In the genomic region with DNA sequence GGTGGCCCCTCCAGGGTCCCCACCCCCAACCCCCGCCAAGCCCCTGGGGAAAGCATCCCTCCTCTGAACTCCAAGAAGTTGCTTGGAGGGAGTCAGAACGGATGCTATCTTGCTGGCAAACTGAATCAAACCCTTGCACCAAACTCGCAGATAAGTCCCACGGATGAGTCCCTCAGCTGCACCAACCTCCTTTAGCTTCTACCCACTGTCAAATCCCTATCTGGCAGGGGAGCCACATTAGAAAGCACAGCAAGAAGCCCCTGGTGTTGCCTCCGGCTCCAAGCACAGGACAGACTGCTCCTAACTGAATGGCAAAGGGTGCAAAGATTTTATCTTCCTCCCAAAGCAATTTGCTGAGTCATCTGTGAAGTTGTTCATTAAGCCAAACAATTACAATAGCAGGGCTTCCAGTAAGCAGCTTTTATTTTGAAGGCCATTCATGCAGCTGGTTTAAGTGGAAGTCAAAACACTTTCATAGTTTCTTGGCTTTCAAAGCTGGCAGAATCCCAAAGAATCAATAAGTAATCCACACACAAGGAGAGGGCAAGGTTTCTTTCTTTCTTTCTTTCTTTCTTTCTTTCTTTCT, we compare ENCODE assay signal across 14 mouse cellular contexts. TPM values are rescaled to one million over a fixed set of nuclear protein-coding genes. Genes with fewer than 3 reads are reported as not detected.
A peak's percentile ranks its signal among the peaks of the same experiment; 100 is the strongest.
DNase-seq lines count a peak whose midpoint lies in the region; ATAC-seq and TF ChIP-seq lines count a peak whose summit lies in the region.
"Had no signal": no experiment of that assay in that cellular context is flagged by ENCODE, and none has a peak within 500 bp of the region (broad histone marks: within the 10 kb centered on the region; RNA-seq: fewer than 3 reads in every experiment).

No protein-coding gene starts in this region.

- no peak overlapping the region for H3K27ac ChIP-seq in heart, embryonic 11.5 days (ENCODE audit: low read depth, low read length)
- no peak overlapping the region for H3K27ac ChIP-seq in heart, postnatal 0 days (ENCODE audit: low read depth)
- H3K27ac ChIP-seq: liver, embryonic 15.5 days; neural tube, embryonic 12.5 days had no signal

- H3K79me2 ChIP-seq in myocyte (ENCODE audit: control insufficient read depth, insufficient read depth), result no peaks in the 10 kb centered on the region

- no peak overlapping the region for H3K4me2 ChIP-seq in heart, embryonic 11.5 days
- H3K4me2 ChIP-seq in heart, postnatal 0 days (ENCODE audit: low read depth, low read length), result no peak overlapping the region
- peak overlapping the region; percentile 57 for H3K4me2 ChIP-seq in myocyte (ENCODE audit: low read depth)
- H3K4me2 ChIP-seq: liver, embryonic 15.5 days had no signal

- TF ChIP-seq POLR2A in myocyte (IDR thresholded peaks at IDR 0.05; ENCODE audit: insufficient read length, low read depth), result no peak

- H3K36me3 ChIP-seq in heart, embryonic 11.5 days (ENCODE audit: control insufficient read depth, insufficient read depth, low read length), result no peaks in the 10 kb centered on the region
- no peaks in the 10 kb centered on the region for H3K36me3 ChIP-seq in heart, postnatal 0 days (replicated peaks; ENCODE audit: control insufficient read depth, insufficient read depth, low read length)
- no peaks in the 10 kb centered on the region for H3K36me3 ChIP-seq in myocyte (ENCODE audit: control insufficient read depth, insufficient read depth)
- H3K36me3 ChIP-seq: liver, embryonic 15.5 days; neural tube, embryonic 12.5 days had no signal

- TF ChIP-seq CTCF in heart, postnatal 0 days (IDR thresholded peaks at IDR 0.05; ENCODE audit: low read depth), result no peak

- ATAC-seq in heart, embryonic 11.5 days (replicated peaks; ENCODE audit: insufficient number of reproducible peaks, low FRiP score, low TSS enrichment), result no peak
- no peak for ATAC-seq in heart, postnatal 0 days (ENCODE audit: insufficient read depth, low read depth)

- peaks cover 13% of the 10 kb centered on the region for H3K27me3 ChIP-seq in heart, embryonic 11.5 days (ENCODE audit: control insufficient read depth, insufficient read depth, low read length)
- H3K27me3 ChIP-seq in heart, postnatal 0 days (ENCODE audit: control insufficient read depth, insufficient read depth, low read length), result peaks cover 13% of the 10 kb centered on the region
- H3K27me3 ChIP-seq in myocyte (ENCODE audit: control insufficient read depth, insufficient read depth, insufficient read length), result no peaks in the 10 kb centered on the region

- H3K4me3 ChIP-seq in heart, embryonic 11.5 days (ENCODE audit: low read depth, low read length), result no peak overlapping the region
- no peak overlapping the region for H3K4me3 ChIP-seq in heart, postnatal 0 days (ENCODE audit: low read depth, low read length)
- H3K4me3 ChIP-seq in myocyte, result no peak overlapping the region
- H3K4me3 ChIP-seq: liver, embryonic 15.5 days had no signal

- no peak overlapping the region for H3ac ChIP-seq in myocyte (ENCODE audit: control insufficient read depth, insufficient read length)

- WGBS in heart, embryonic 11.5 days (ENCODE audit: insufficient replicate concordance), result 26% methylated on average over 5 of the region's 5 CpGs
- 37% methylated on average over 5 of the region's 5 CpGs for WGBS in heart, postnatal 0 days

- 0 out of 2 replicates have a peak, but pooled peaks cover 8% of the 10 kb centered on the region for H3K4me1 ChIP-seq in heart, embryonic 11.5 days (ENCODE audit: control insufficient read depth, insufficient read depth, low read length)
- H3K4me1 ChIP-seq in heart, postnatal 0 days (ENCODE audit: control insufficient read depth, insufficient read depth), result peaks cover 13% of the 10 kb centered on the region; the same call in 1 of the 2 replicates
- H3K4me1 ChIP-seq: liver, embryonic 15.5 days had no signal

- H3K9ac ChIP-seq in heart, embryonic 11.5 days (ENCODE audit: low read depth, low read length), result no peak overlapping the region
- H3K9ac ChIP-seq in heart, postnatal 0 days (replicated peaks; ENCODE audit: low read depth, low read length), result no peak overlapping the region
- H3K9ac ChIP-seq: liver, embryonic 15.5 days; neural tube, embryonic 12.5 days had no signal

- TF ChIP-seq EP300 in heart, postnatal 0 days (IDR thresholded peaks at IDR 0.05; ENCODE audit: low read depth), result no peak

- DNase-seq in heart, adult 11 months, result peak; percentile 93
- DNase-seq in ovary, postnatal 14 days (ENCODE audit: low spot score), result peak; percentile 9
- DNase-seq in ovary, postnatal 10 days (ENCODE audit: low spot score), result no peak
- DNase-seq in heart, postnatal 0 days (ENCODE audit: low spot score), result peak; percentile 7
- no peak for DNase-seq in cerebellum, adult 11-12 months
- no peak for DNase-seq in cerebellum, postnatal 4 days (ENCODE audit: low spot score in 2 of 2)
- DNase-seq: adrenal gland, postnatal 14 days; embryo, embryonic 11 days had no signal

- no peaks in the 10 kb centered on the region for H3K9me3 ChIP-seq in heart, embryonic 11.5 days (replicated peaks; ENCODE audit: control insufficient read depth, low read length)
- H3K9me3 ChIP-seq in heart, postnatal 0 days (replicated peaks; ENCODE audit: control insufficient read depth, low read length), result no peaks in the 10 kb centered on the region
- H3K9me3 ChIP-seq: liver, embryonic 15.5 days; neural tube, embryonic 12.5 days had no signal

TF ChIP-seq in myocyte, 11 proteins besides CTCF, POLR2A, EP300 and RAD21:
- TF ChIP-seq TCF3 (IDR thresholded peaks at IDR 0.05; ENCODE audit: insufficient read length, low read depth) (no peak), MAX (IDR thresholded peaks at IDR 0.05; ENCODE audit: low read depth) (no peak), E2F4 (IDR thresholded peaks at IDR 0.05; ENCODE audit: insufficient read depth) (no peak), POLR2AphosphoS2 (IDR thresholded peaks at IDR 0.05; ENCODE audit: insufficient read length, low read depth) (no peak), MYOD1 (IDR thresholded peaks at IDR 0.05; ENCODE audit: control insufficient read depth in 1 of 3, insufficient read length in 2 of 3, low read depth in 2 of 3) (no peak), TCF12 (IDR thresholded peaks at IDR 0.05; ENCODE audit: insufficient read depth, poor library complexity, severe bottlenecking) (no peak)

RNA-seq across cellular contexts. Expression of gene Cxcl5, which starts 1.0 kb away (rescaled TPM):
- 0.51 and 0.53 TPM in 2 replicates for polyA plus RNA-seq in heart, embryonic 11.5 days (2014; fragmentation: Nextera tagmentation; extraction: Ambion mirVana)
- total RNA-seq in heart, postnatal 0 days (2014; rRNA removed; ENCODE audit: low replicate concordance), result not detected in 2 replicates
- polyA plus RNA-seq in heart, postnatal 0 days (2015; fragmentation: Nextera tagmentation; extraction: Ambion mirVana), result 0.10 and 0.14 TPM in 2 replicates
- 0.06 TPM for polyA plus RNA-seq in myocyte (2012; fragmentation: generic; extraction: Trizol)
- total RNA-seq: adrenal gland, postnatal 14 days; gastrocnemius, postnatal 36 days had no signal
- polyA plus RNA-seq: neural tube, embryonic 12.5 days had no signal

RNA-seq across cellular contexts. Expression of gene Ppbp, which starts 10.2 kb away (rescaled TPM):
- polyA plus RNA-seq in heart, embryonic 11.5 days (2014; fragmentation: Nextera tagmentation; extraction: Ambion mirVana), result 28.8 and 32.8 TPM in 2 replicates
- 2.9 and 4.8 TPM in 2 replicates for total RNA-seq in heart, postnatal 0 days (2014; rRNA removed; ENCODE audit: low replicate concordance)
- 1.1 and 1.5 TPM in 2 replicates for polyA plus RNA-seq in heart, postnatal 0 days (2015; fragmentation: Nextera tagmentation; extraction: Ambion mirVana)
- polyA plus RNA-seq in myocyte (2012; fragmentation: generic; extraction: Trizol), result 0.08 TPM
- total RNA-seq: layer of hippocampus, postnatal 14 days had no signal

RNA-seq across cellular contexts. Expression of gene Pf4, which starts 14.1 kb away (rescaled TPM):
- 115 and 125 TPM in 2 replicates for polyA plus RNA-seq in heart, embryonic 11.5 days (2014; fragmentation: Nextera tagmentation; extraction: Ambion mirVana)
- total RNA-seq in heart, postnatal 0 days (2014; rRNA removed; ENCODE audit: low replicate concordance), result 45.1 and 102 TPM in 2 replicates
- polyA plus RNA-seq in heart, postnatal 0 days (2015; fragmentation: Nextera tagmentation; extraction: Ambion mirVana), result 66.0 and 73.4 TPM in 2 replicates
- not detected for polyA plus RNA-seq in myocyte (2012; fragmentation: generic; extraction: Trizol)

RNA-seq across cellular contexts. Expression of gene Cxcl3, which starts 27.8 kb away (rescaled TPM):
- not detected in 2 replicates for polyA plus RNA-seq in heart, embryonic 11.5 days (2014; fragmentation: Nextera tagmentation; extraction: Ambion mirVana)
- total RNA-seq in heart, postnatal 0 days (2014; rRNA removed; ENCODE audit: low replicate concordance), result not detected in 2 replicates
- polyA plus RNA-seq in heart, postnatal 0 days (2015; fragmentation: Nextera tagmentation; extraction: Ambion mirVana), result not detected in 2 replicates
- not detected for polyA plus RNA-seq in myocyte (2012; fragmentation: generic; extraction: Trizol)
- total RNA-seq: adrenal gland, postnatal 14 days; gastrocnemius, postnatal 36 days; layer of hippocampus, postnatal 14 days had no signal
- polyA plus RNA-seq: liver, embryonic 15.5 days; neural tube, embryonic 12.5 days had no signal

RNA-seq across cellular contexts. Expression of gene Cxcl15, which starts 36.2 kb away (rescaled TPM):
- 0.39 and 0.73 TPM in 2 replicates for polyA plus RNA-seq in heart, embryonic 11.5 days (2014; fragmentation: Nextera tagmentation; extraction: Ambion mirVana)
- 0.19 TPM in 1 of 2 replicates, not detected in the other for total RNA-seq in heart, postnatal 0 days (2014; rRNA removed; ENCODE audit: low replicate concordance)
- 0.08 TPM in 1 of 2 replicates, not detected in the other for polyA plus RNA-seq in heart, postnatal 0 days (2015; fragmentation: Nextera tagmentation; extraction: Ambion mirVana)
- not detected for polyA plus RNA-seq in myocyte (2012; fragmentation: generic; extraction: Trizol)
- total RNA-seq: adrenal gland, postnatal 14 days; gastrocnemius, postnatal 36 days; layer of hippocampus, postnatal 14 days had no signal
- polyA plus RNA-seq: liver, embryonic 15.5 days; neural tube, embryonic 12.5 days had no signal

Comparison
In these comparisons a context has a peak if more than half of its experiments do, and no peak if none do; other contexts are left out.
1. DNase-seq: peak in heart, adult 11 months (single experiment), ovary, postnatal 14 days (single experiment) and heart, postnatal 0 days (single experiment); none in ovary, postnatal 10 days (single experiment), cerebellum, adult 11-12 months (single experiment) and cerebellum, postnatal 4 days (0 of 2).
2. RNA of gene Ppbp, which starts 10.2 kb away (polyA plus RNA-seq): 28.8 to 32.8 TPM in heart, embryonic 11.5 days; 1.1 to 1.5 TPM in heart, postnatal 0 days and 0.08 TPM in myocyte (single experiment); every median in the first group is over 10 times any median in the second.
3. RNA of gene Pf4, which starts 14.1 kb away (polyA plus RNA-seq): 115 to 125 TPM in heart, embryonic 11.5 days and 66.0 to 73.4 TPM in heart, postnatal 0 days; not detected in myocyte (single experiment); every median in the first group is over 10 times any median in the second.